Mouse (Mus musculus): ENCODE results near the gene Leng9.
"Not testable (repeated sequence)": the region's sequence is repeated elsewhere in the genome, so short reads cannot be mapped to it uniquely, and the experiment has no call there.

The Leng9 gene

GRCm38 (mm10) chr7:4150059-4150541 lies at the start of gene Leng9:
Gene Leng9 (minus strand): TSS chr7:4150374.
- peak; percentile 66 for DNase-seq

GRCm38 (mm10) chr7:4178438-4178837 lies 28.3 kb upstream of the Leng9 start:
- peak; percentile 83 for DNase-seq

- no peak for DNase-seq
These were observed 20.2 kb upstream of the Leng9 start for GRCm38 (mm10) chr7:4170193-4170938.

GRCm38 (mm10) chr7:4167098-4167497 lies 16.9 kb upstream of the Leng9 start:
- DNase-seq, result peak; percentile 19

- DNase-seq, result peak; percentile 49
These were observed 15.1 kb upstream of the Leng9 start for GRCm38 (mm10) chr7:4165286-4165685.

GRCm38 (mm10) chr7:4164090-4164910 lies 14.1 kb upstream of the Leng9 start, which contains the start of gene Cdc42ep5:
Gene Cdc42ep5 (minus strand): TSS chr7:4164860.
- peak; percentile 87 for DNase-seq

- peak; percentile 45 for DNase-seq
These were observed 13.4 kb upstream of the Leng9 start for GRCm38 (mm10) chr7:4163571-4164072.

- DNase-seq, result not testable (repeated sequence)
These were observed 11.4 kb upstream of the Leng9 start for GRCm38 (mm10) chr7:4161596-4161995.

GRCm38 (mm10) chr7:4154976-4155375 lies 4.8 kb upstream of the Leng9 start:
- DNase-seq, result no peak

- DNase-seq, result no peak
These were observed 4.2 kb upstream of the Leng9 start for GRCm38 (mm10) chr7:4154356-4154755.

- DNase-seq, result no peak
These were observed 1.1 kb upstream of the Leng9 start for GRCm38 (mm10) chr7:4151241-4151640.

- peak; percentile 72 for DNase-seq
These were observed 642 bp upstream of the Leng9 start for GRCm38 (mm10) chr7:4150811-4151221.

- peak; percentile 90 for DNase-seq
These were observed 742 bp downstream of the Leng9 start for GRCm38 (mm10) chr7:4149209-4150054.

GRCm38 (mm10) chr7:4148341-4149208 lies 1.6 kb downstream of the Leng9 start:
- no peak for DNase-seq

GRCm38 (mm10) chr7:4147836-4148235 lies 2.3 kb downstream of the Leng9 start:
- DNase-seq, result no peak

- DNase-seq, result no peak
These were observed 2.8 kb downstream of the Leng9 start for GRCm38 (mm10) chr7:4147371-4147770.

- DNase-seq, result no peak
These were observed 3.7 kb downstream of the Leng9 start for GRCm38 (mm10) chr7:4146241-4147180.

GRCm38 (mm10) chr7:4145552-4146190 lies 4.5 kb downstream of the Leng9 start:
- peak; percentile 70 for DNase-seq

- DNase-seq, result no peak
These were observed 5.2 kb downstream of the Leng9 start for GRCm38 (mm10) chr7:4144766-4145551.

Data from kidney, postnatal 10 days (tissue).